Mouse (Mus musculus): ENCODE results near the gene Gm10401. TPM values are rescaled to one million over a fixed set of nuclear protein-coding genes. Genes with fewer than 3 reads are reported as not detected.
"Not testable (repeated sequence)": the region's sequence is repeated elsewhere in the genome, so short reads cannot be mapped to it uniquely, and the experiment has no call there.

Gm10401 gene
- polyA plus RNA-seq, 1 experiment from 2014 or later: 36.5 TPM

- DNase-seq: no peak
- Histone ChIP-seq H3K27ac (ENCODE audit: low read depth) (no peak overlapping the region), H3K4me1 (ENCODE audit: insufficient read depth) (peaks cover 2% of the 10 kb centered on the region; the same call in 1 of the 2 replicates), H3K4me2 (no peak overlapping the region), H3K9ac (no peak overlapping the region), H3K4me3 (ENCODE audit: low read depth, low read length) (no peak overlapping the region), H3K36me3 (ENCODE audit: insufficient read depth) (peaks cover 23% of the 10 kb centered on the region), H3K9me3 (ENCODE audit: low read depth, low read length) (no peaks in the 10 kb centered on the region), H3K27me3 (ENCODE audit: insufficient read depth, low read length) (no peaks in the 10 kb centered on the region)
- ATAC-seq (ENCODE audit: insufficient read depth): no peak
- no peak; the same call in 1 of the 2 replicates for TF ChIP-seq CTCF (IDR thresholded peaks at IDR 0.05; ENCODE audit: low read depth)
- 70% methylated on average over 13 of the region's 13 CpGs for WGBS
Observed at GRCm38 (mm10) chr5:115117467-115117866, 19.4 kb upstream of the Gm10401 start.

- TF ChIP-seq CTCF (IDR thresholded peaks at IDR 0.05; ENCODE audit: low read depth): no peak
- no peak for ATAC-seq (ENCODE audit: insufficient read depth)
- peaks cover 2% of the 10 kb centered on the region; the same call in 1 of the 2 replicates for H3K4me1 ChIP-seq (ENCODE audit: insufficient read depth)
- no peak overlapping the region for H3K4me2 ChIP-seq
- WGBS: 77% methylated on average over 3 of the region's 3 CpGs
- H3K9me3 ChIP-seq (ENCODE audit: low read depth, low read length): no peaks in the 10 kb centered on the region
- no peak overlapping the region for H3K4me3 ChIP-seq (ENCODE audit: low read depth, low read length)
- H3K27me3 ChIP-seq (ENCODE audit: insufficient read depth, low read length): no peaks in the 10 kb centered on the region
- no peak overlapping the region for H3K27ac ChIP-seq (ENCODE audit: low read depth)
- peaks cover 28% of the 10 kb centered on the region for H3K36me3 ChIP-seq (ENCODE audit: insufficient read depth)
- H3K9ac ChIP-seq: no peak overlapping the region
- no peak for DNase-seq
Observed at GRCm38 (mm10) chr5:115116426-115116825, 18.3 kb upstream of the Gm10401 start.

GRCm38 (mm10) chr5:115114501-115114900, 16.4 kb upstream of the Gm10401 start:
- Histone ChIP-seq H3K27me3 (ENCODE audit: insufficient read depth, low read length) (no peaks in the 10 kb centered on the region), H3K4me1 (ENCODE audit: insufficient read depth) (peaks cover 2% of the 10 kb centered on the region; the same call in 1 of the 2 replicates), H3K36me3 (ENCODE audit: insufficient read depth) (peaks cover 46% of the 10 kb centered on the region), H3K4me3 (ENCODE audit: low read depth, low read length) (no peak overlapping the region), H3K27ac (ENCODE audit: low read depth) (no peak overlapping the region), H3K9me3 (ENCODE audit: low read depth, low read length) (no peaks in the 10 kb centered on the region), H3K9ac (no peak overlapping the region), H3K4me2 (no peak overlapping the region)
- DNase-seq (no peak), ATAC-seq (ENCODE audit: insufficient read depth) (no peak)
- no peak for TF ChIP-seq CTCF (IDR thresholded peaks at IDR 0.05; ENCODE audit: low read depth)
- 93% methylated on average over 8 of the region's 8 CpGs for WGBS

GRCm38 (mm10) chr5:115113244-115113643, 15.1 kb upstream of the Gm10401 start:
- Histone ChIP-seq H3K27ac (ENCODE audit: low read depth) (no peak overlapping the region), H3K4me3 (ENCODE audit: low read depth, low read length) (no peak overlapping the region), H3K9ac (no peak overlapping the region), H3K9me3 (ENCODE audit: low read depth, low read length) (no peaks in the 10 kb centered on the region), H3K36me3 (ENCODE audit: insufficient read depth) (peaks cover 46% of the 10 kb centered on the region), H3K4me1 (ENCODE audit: insufficient read depth) (no peaks in the 10 kb centered on the region), H3K27me3 (ENCODE audit: insufficient read depth, low read length) (no peaks in the 10 kb centered on the region), H3K4me2 (no peak overlapping the region)
- ATAC-seq (ENCODE audit: insufficient read depth) (no peak), DNase-seq (no peak)
- WGBS: 95% methylated on average over 12 of the region's 12 CpGs
- TF ChIP-seq CTCF (IDR thresholded peaks at IDR 0.05; ENCODE audit: low read depth): no peak

- no peaks in the 10 kb centered on the region for H3K27me3 ChIP-seq (ENCODE audit: insufficient read depth, low read length)
- no peak overlapping the region for H3K27ac ChIP-seq (ENCODE audit: low read depth)
- H3K9me3 ChIP-seq (ENCODE audit: low read depth, low read length): no peaks in the 10 kb centered on the region
- H3K36me3 ChIP-seq (ENCODE audit: insufficient read depth): peaks cover 36% of the 10 kb centered on the region
- no peak for DNase-seq
- no peak for ATAC-seq (ENCODE audit: insufficient read depth)
- H3K9ac ChIP-seq: no peak overlapping the region
- 88% methylated on average over 8 of the region's 8 CpGs for WGBS
- H3K4me1 ChIP-seq (ENCODE audit: insufficient read depth): no peaks in the 10 kb centered on the region
- no peak for TF ChIP-seq CTCF (IDR thresholded peaks at IDR 0.05; ENCODE audit: low read depth)
- H3K4me3 ChIP-seq (ENCODE audit: low read depth, low read length): no peak overlapping the region
- no peak overlapping the region for H3K4me2 ChIP-seq
Observed at GRCm38 (mm10) chr5:115111156-115111555, 13.1 kb upstream of the Gm10401 start.

GRCm38 (mm10) chr5:115103253-115103652, 5.2 kb upstream of the Gm10401 start:
- not testable (repeated sequence) for H3K4me3 ChIP-seq (ENCODE audit: low read depth, low read length); H3K27me3 ChIP-seq (ENCODE audit: insufficient read depth, low read length); H3K9ac ChIP-seq; H3K27ac ChIP-seq (ENCODE audit: low read depth); ATAC-seq (ENCODE audit: insufficient read depth); DNase-seq; H3K9me3 ChIP-seq (ENCODE audit: low read depth, low read length); H3K4me2 ChIP-seq; H3K4me1 ChIP-seq (ENCODE audit: insufficient read depth)
- peaks cover 27% of the 10 kb centered on the region for H3K36me3 ChIP-seq (ENCODE audit: insufficient read depth)
- WGBS: 94% methylated on average over 23 of the region's 23 CpGs

- H3K4me1 ChIP-seq (ENCODE audit: insufficient read depth): no peaks in the 10 kb centered on the region
- TF ChIP-seq CTCF (IDR thresholded peaks at IDR 0.05; ENCODE audit: low read depth): no peak
- H3K9ac ChIP-seq: no peak overlapping the region
- WGBS: 76% methylated on average over 2 of the region's 2 CpGs
- DNase-seq: no peak
- H3K27me3 ChIP-seq (ENCODE audit: insufficient read depth, low read length): no peaks in the 10 kb centered on the region
- H3K9me3 ChIP-seq (ENCODE audit: low read depth, low read length): no peaks in the 10 kb centered on the region
- H3K27ac ChIP-seq (ENCODE audit: low read depth): no peak overlapping the region
- no peak for ATAC-seq (ENCODE audit: insufficient read depth)
- H3K4me2 ChIP-seq: no peak overlapping the region
- H3K36me3 ChIP-seq (ENCODE audit: insufficient read depth): peaks cover 37% of the 10 kb centered on the region
- H3K4me3 ChIP-seq (ENCODE audit: low read depth, low read length): no peak overlapping the region
Observed at GRCm38 (mm10) chr5:115102231-115102630, 4.1 kb upstream of the Gm10401 start.

- peaks cover 52% of the 10 kb centered on the region for H3K36me3 ChIP-seq (ENCODE audit: insufficient read depth)
- ATAC-seq (ENCODE audit: insufficient read depth) (no peak), DNase-seq (no peak)
- H3K4me2 ChIP-seq: no peak overlapping the region
- TF ChIP-seq CTCF (IDR thresholded peaks at IDR 0.05; ENCODE audit: low read depth): no peak
- no peak overlapping the region for H3K9ac ChIP-seq
- 72% methylated on average over 6 of the region's 6 CpGs for WGBS
- H3K4me3 ChIP-seq (ENCODE audit: low read depth, low read length): no peak overlapping the region
- no peaks in the 10 kb centered on the region for H3K9me3 ChIP-seq (ENCODE audit: low read depth, low read length)
- H3K4me1 ChIP-seq (ENCODE audit: insufficient read depth): no peaks in the 10 kb centered on the region
- no peaks in the 10 kb centered on the region for H3K27me3 ChIP-seq (ENCODE audit: insufficient read depth, low read length)
- H3K27ac ChIP-seq (ENCODE audit: low read depth): no peak overlapping the region
Observed at GRCm38 (mm10) chr5:115100473-115100872, 2.4 kb upstream of the Gm10401 start.

All from lung, embryonic 14.5 days (tissue).